Comparison of ENCODE assay signal across 11 mouse cellular contexts in genomic region chr19:4384322-4384721, GRCm38 (mm10). TPM values are rescaled to one million over a fixed set of nuclear protein-coding genes. Genes with fewer than 3 reads are reported as not detected.
A peak's percentile ranks its signal among the peaks of the same experiment; 100 is the strongest.
DNase-seq lines count a peak whose midpoint lies in the region; ATAC-seq and TF ChIP-seq lines count a peak whose summit lies in the region.
"Had no signal": no experiment of that assay in that cellular context is flagged by ENCODE, and none has a peak within 500 bp of the region (broad histone marks: within the 10 kb centered on the region; RNA-seq: fewer than 3 reads in every experiment).

No protein-coding gene starts in this region.

- no peak overlapping the region for H3K9ac ChIP-seq in liver, embryonic 14.5 days (replicated peaks)
- H3K9ac ChIP-seq in hindbrain, embryonic 12.5 days, result no peak overlapping the region
- H3K9ac ChIP-seq: liver, embryonic 15.5 days had no signal

- 34% methylated on average over 1 of the region's 1 CpGs for WGBS in liver, embryonic 14.5 days (ENCODE audit: insufficient replicate concordance)
- WGBS in hindbrain, embryonic 12.5 days, result 52% methylated on average over 1 of the region's 1 CpGs

- no peak overlapping the region for H3K4me3 ChIP-seq in layer of hippocampus, adult 2 months
- no peak overlapping the region for H3K4me3 ChIP-seq in liver, embryonic 14.5 days (ENCODE audit: insufficient read depth in 1 of 2, low read depth in 2 of 2, low read length in 2 of 2)
- no peak overlapping the region for H3K4me3 ChIP-seq in hindbrain, embryonic 12.5 days
- H3K4me3 ChIP-seq: erythroblast, embryonic 14.5 days; liver, embryonic 15.5 days had no signal

- no peak for ATAC-seq in liver, embryonic 14.5 days (ENCODE audit: insufficient read depth)
- no peak for ATAC-seq in hindbrain, embryonic 12.5 days (ENCODE audit: low FRiP score)
- ATAC-seq: midbrain, embryonic 16.5 days had no signal

- peaks cover 11% of the 10 kb centered on the region for H3K36me3 ChIP-seq in liver, embryonic 14.5 days (replicated peaks; ENCODE audit: control insufficient read depth, insufficient read depth, low read depth)
- H3K36me3 ChIP-seq in hindbrain, embryonic 12.5 days, result no peaks in the 10 kb centered on the region; the same call in 1 of the 2 replicates

- no peak for TF ChIP-seq EP300 in liver, embryonic 14.5 days (IDR thresholded peaks at IDR 0.05; ENCODE audit: low read depth)

- no peaks in the 10 kb centered on the region for H3K4me1 ChIP-seq in liver, embryonic 14.5 days (replicated peaks; ENCODE audit: control insufficient read depth in 2 of 2, insufficient read depth in 2 of 2, low read length in 1 of 2)
- 0 out of 2 replicates have a peak, but pooled peaks cover 2% of the 10 kb centered on the region for H3K4me1 ChIP-seq in hindbrain, embryonic 12.5 days

- H3K27ac ChIP-seq in layer of hippocampus, adult 2 months, result no peak overlapping the region
- H3K27ac ChIP-seq in liver, embryonic 14.5 days, result no peak overlapping the region
- H3K27ac ChIP-seq in hindbrain, embryonic 12.5 days, result no peak overlapping the region
- H3K27ac ChIP-seq: liver, embryonic 15.5 days had no signal

- DNase-seq in layer of hippocampus, adult 2 months (ENCODE audit: low spot score in 2 of 2), result no peak
- no peak for DNase-seq in layer of hippocampus, adult 11-12 months (ENCODE audit: low spot score)
- DNase-seq in 3T3-L1 (ENCODE audit: low read depth, low spot score), result peak; percentile 40
- DNase-seq in A20 (ENCODE audit: low read depth, low spot score), result peak; percentile 44
- no peak for DNase-seq in liver, embryonic 14.5 days (ENCODE audit: low read depth in 3 of 3, low spot score in 3 of 3)
- no peak for DNase-seq in T-cell, adult 2 months (ENCODE audit: low spot score)

- peak; percentile 63 for TF ChIP-seq CTCF in layer of hippocampus, adult 2 months (conservative IDR thresholded peaks at IDR 0.05)
- peak; percentile 23; the same call in 1 of the 2 replicates for TF ChIP-seq CTCF in liver, embryonic 14.5 days (IDR thresholded peaks at IDR 0.05; ENCODE audit: low read depth)

- H3K9me3 ChIP-seq in liver, embryonic 14.5 days (ENCODE audit: control insufficient read depth, low read length), result no peaks in the 10 kb centered on the region
- H3K9me3 ChIP-seq in hindbrain, embryonic 12.5 days (replicated peaks), result no peaks in the 10 kb centered on the region
- H3K9me3 ChIP-seq: liver, embryonic 15.5 days had no signal

- H3K27me3 ChIP-seq in liver, embryonic 14.5 days (ENCODE audit: control insufficient read depth, insufficient read depth, low read length), result no peaks in the 10 kb centered on the region
- no peaks in the 10 kb centered on the region for H3K27me3 ChIP-seq in hindbrain, embryonic 12.5 days
- H3K27me3 ChIP-seq: liver, embryonic 15.5 days had no signal

- H3K4me2 ChIP-seq in liver, embryonic 14.5 days (ENCODE audit: low read depth), result no peak overlapping the region
- H3K4me2 ChIP-seq in hindbrain, embryonic 12.5 days (replicated peaks), result no peak overlapping the region
- H3K4me2 ChIP-seq: liver, embryonic 15.5 days had no signal

RNA-seq across cellular contexts. Expression of gene Kdm2a, which starts 13.8 kb away (rescaled TPM):
- total RNA-seq in layer of hippocampus, adult 2 months (2021), result 10 to 100 TPM; 77.5 to 87.8 TPM
- polyA plus RNA-seq in liver, embryonic 14.5 days (2012; rRNA removed), result 18.9 and 19.0 TPM in 2 replicates
- 12.4 and 13.4 TPM in 2 replicates for polyA plus RNA-seq in liver, embryonic 14.5 days (2014; fragmentation: Nextera tagmentation; extraction: Ambion mirVana)
- 59.7 TPM in 2 replicates for polyA plus RNA-seq in hindbrain, embryonic 12.5 days (2016; fragmentation: Nextera tagmentation; extraction: Ambion mirVana)

RNA-seq across cellular contexts. Expression of gene Rhod, which starts 54.9 kb away (rescaled TPM):
- total RNA-seq in layer of hippocampus, adult 2 months (2021), result 1 to 10 TPM in 1 of 2 experiments, under 1 TPM in 1; 0.82 to 1.0 TPM
- 3.8 and 5.3 TPM in 2 replicates for polyA plus RNA-seq in liver, embryonic 14.5 days (2012; rRNA removed)
- 6.2 and 6.4 TPM in 2 replicates for polyA plus RNA-seq in liver, embryonic 14.5 days (2014; fragmentation: Nextera tagmentation; extraction: Ambion mirVana)
- 15.3 and 16.4 TPM in 2 replicates for polyA plus RNA-seq in hindbrain, embryonic 12.5 days (2016; fragmentation: Nextera tagmentation; extraction: Ambion mirVana)
- total RNA-seq: neutrophil, adult 5-6 weeks had no signal
- polyA plus RNA-seq: erythroblast, embryonic 14.5 days had no signal

Comparison
In these comparisons a context has a peak if more than half of its experiments do, and no peak if none do; other contexts are left out.
1. DNase-seq: peak in 3T3-L1 (single experiment) and A20 (single experiment); none in layer of hippocampus, adult 2 months (0 of 2), layer of hippocampus, adult 11-12 months (single experiment), liver, embryonic 14.5 days (0 of 3) and T-cell, adult 2 months (single experiment).